Mouse (Mus musculus): Measurements from ENCODE around the gene Acadl. TPM values are rescaled to one million over a fixed set of nuclear protein-coding genes. Genes with fewer than 3 reads are reported as not detected.

Acadl gene
- polyA plus RNA-seq, 1 experiment, result 30.0 TPM

- H3K27ac ChIP-seq (ENCODE audit: insufficient read depth, low read length), result no peak overlapping the region
- TF ChIP-seq CTCF (IDR thresholded peaks at IDR 0.05; ENCODE audit: extremely low read depth, insufficient read depth, low read length) (no peak), POLR2A (IDR thresholded peaks at IDR 0.05; ENCODE audit: extremely low read depth, insufficient read depth, low read length) (no peak)
- H3K4me3 ChIP-seq (ENCODE audit: insufficient read depth, low read length), result no peak overlapping the region
- no peaks in the 10 kb centered on the region for H3K4me1 ChIP-seq (ENCODE audit: control insufficient read depth, insufficient read depth, low read length)
Measured at GRCm38 (mm10) chr1:66841938-66842337, 21.1 kb downstream of the Acadl start.

GRCm38 (mm10) chr1:66841510-66841909 is 21.6 kb downstream of the Acadl start:
- no peak overlapping the region for H3K27ac ChIP-seq (ENCODE audit: insufficient read depth, low read length)
- no peak overlapping the region for H3K4me3 ChIP-seq (ENCODE audit: insufficient read depth, low read length)
- no peak for TF ChIP-seq CTCF (IDR thresholded peaks at IDR 0.05; ENCODE audit: extremely low read depth, insufficient read depth, low read length)
- TF ChIP-seq POLR2A (IDR thresholded peaks at IDR 0.05; ENCODE audit: extremely low read depth, insufficient read depth, low read length), result no peak
- no peaks in the 10 kb centered on the region for H3K4me1 ChIP-seq (ENCODE audit: control insufficient read depth, insufficient read depth, low read length)

- no peak for TF ChIP-seq POLR2A (IDR thresholded peaks at IDR 0.05; ENCODE audit: extremely low read depth, insufficient read depth, low read length)
- no peak for TF ChIP-seq CTCF (IDR thresholded peaks at IDR 0.05; ENCODE audit: extremely low read depth, insufficient read depth, low read length)
- no peaks in the 10 kb centered on the region for H3K4me1 ChIP-seq (ENCODE audit: control insufficient read depth, insufficient read depth, low read length)
- H3K27ac ChIP-seq (ENCODE audit: insufficient read depth, low read length), result no peak overlapping the region
- no peak overlapping the region for H3K4me3 ChIP-seq (ENCODE audit: insufficient read depth, low read length)
Measured at GRCm38 (mm10) chr1:66839755-66840438, 23.2 kb downstream of the Acadl start.

- H3K4me1 ChIP-seq (ENCODE audit: control insufficient read depth, insufficient read depth, low read length), result no peaks in the 10 kb centered on the region
- no peak for TF ChIP-seq POLR2A (IDR thresholded peaks at IDR 0.05; ENCODE audit: extremely low read depth, insufficient read depth, low read length)
- no peak for TF ChIP-seq CTCF (IDR thresholded peaks at IDR 0.05; ENCODE audit: extremely low read depth, insufficient read depth, low read length)
- no peak overlapping the region for H3K4me3 ChIP-seq (ENCODE audit: insufficient read depth, low read length)
- H3K27ac ChIP-seq (ENCODE audit: insufficient read depth, low read length), result no peak overlapping the region
Measured at GRCm38 (mm10) chr1:66839135-66839534, 23.9 kb downstream of the Acadl start.

GRCm38 (mm10) chr1:66838184-66839042 is 24.7 kb downstream of the Acadl start:
- 0 out of 2 replicates have a peak overlapping the region, but pooled peaks have one; percentile 17 for H3K4me3 ChIP-seq (ENCODE audit: insufficient read depth, low read length)
- no peaks in the 10 kb centered on the region for H3K4me1 ChIP-seq (ENCODE audit: control insufficient read depth, insufficient read depth, low read length)
- no peak overlapping the region for H3K27ac ChIP-seq (ENCODE audit: insufficient read depth, low read length)
- TF ChIP-seq POLR2A (IDR thresholded peaks at IDR 0.05; ENCODE audit: extremely low read depth, insufficient read depth, low read length), result no peak
- TF ChIP-seq CTCF (IDR thresholded peaks at IDR 0.05; ENCODE audit: extremely low read depth, insufficient read depth, low read length), result peak; percentile 76

GRCm38 (mm10) chr1:66837207-66837606 is 25.9 kb downstream of the Acadl start:
- Histone ChIP-seq H3K4me3 (ENCODE audit: insufficient read depth, low read length) (no peak overlapping the region), H3K27ac (ENCODE audit: insufficient read depth, low read length) (no peak overlapping the region), H3K4me1 (ENCODE audit: control insufficient read depth, insufficient read depth, low read length) (no peaks in the 10 kb centered on the region)
- TF ChIP-seq CTCF (IDR thresholded peaks at IDR 0.05; ENCODE audit: extremely low read depth, insufficient read depth, low read length), result no peak
- TF ChIP-seq POLR2A (IDR thresholded peaks at IDR 0.05; ENCODE audit: extremely low read depth, insufficient read depth, low read length), result no peak

- H3K4me1 ChIP-seq (ENCODE audit: control insufficient read depth, insufficient read depth, low read length), result no peaks in the 10 kb centered on the region
- no peak overlapping the region for H3K4me3 ChIP-seq (ENCODE audit: insufficient read depth, low read length)
- no peak overlapping the region for H3K27ac ChIP-seq (ENCODE audit: insufficient read depth, low read length)
- TF ChIP-seq POLR2A (IDR thresholded peaks at IDR 0.05; ENCODE audit: extremely low read depth, insufficient read depth, low read length) (no peak), CTCF (IDR thresholded peaks at IDR 0.05; ENCODE audit: extremely low read depth, insufficient read depth, low read length) (no peak)
Measured at GRCm38 (mm10) chr1:66832636-66833165, 30.4 kb downstream of the Acadl start.

GRCm38 (mm10) chr1:66831824-66832600 is 31.1 kb downstream of the Acadl start:
- TF ChIP-seq POLR2A (IDR thresholded peaks at IDR 0.05; ENCODE audit: extremely low read depth, insufficient read depth, low read length), result no peak
- no peak for TF ChIP-seq CTCF (IDR thresholded peaks at IDR 0.05; ENCODE audit: extremely low read depth, insufficient read depth, low read length)
- H3K27ac ChIP-seq (ENCODE audit: insufficient read depth, low read length), result no peak overlapping the region
- H3K4me1 ChIP-seq (ENCODE audit: control insufficient read depth, insufficient read depth, low read length), result no peaks in the 10 kb centered on the region
- no peak overlapping the region for H3K4me3 ChIP-seq (ENCODE audit: insufficient read depth, low read length)

Measured in cortical plate, adult 2 months (tissue).